Mouse (Mus musculus) adrenal gland, adult 2 months (tissue): ENCODE measurements around the gene Dhx8. TPM values are rescaled to one million over a fixed set of nuclear protein-coding genes. Genes with fewer than 3 reads are reported as not detected.

Experiments
- DNase-seq: peaks from one replicate; pipeline ENCODE4 v3.0.0; 2021
- long read RNA-seq: library from polyadenylated mRNA; stranded (forward); transcript quantifications from one replicate; pipeline ENCODE4 v2.0.0, GENCODE M21; 2021
- polyA plus RNA-seq: library from polyadenylated mRNA; depleted of rRNA; stranded (reverse); fragments of >200 nt; gene quantifications from 2 replicates; pipeline ENCODE4 v1.2.3, GENCODE M21; 2012; rRNA removed
- total RNA-seq, 2 experiments: library from RNA; stranded (reverse); gene quantifications; 2 replicates each; pipeline ENCODE4 v1.2.3; 2021

Gene Dhx8
- total RNA-seq (10 to 100 TPM; 25.0 to 28.6 TPM), polyA plus RNA-seq (4.9 and 5.8 TPM in 2 replicates)
- long read RNA-seq, full-length matches to known transcripts: 9 of 12 reads
- long read RNA-seq, partial matches to known transcripts: 3 of 12 reads
- long read RNA-seq, other reads (novel, unspliced or antisense): 0 of 12 reads

DNA sequence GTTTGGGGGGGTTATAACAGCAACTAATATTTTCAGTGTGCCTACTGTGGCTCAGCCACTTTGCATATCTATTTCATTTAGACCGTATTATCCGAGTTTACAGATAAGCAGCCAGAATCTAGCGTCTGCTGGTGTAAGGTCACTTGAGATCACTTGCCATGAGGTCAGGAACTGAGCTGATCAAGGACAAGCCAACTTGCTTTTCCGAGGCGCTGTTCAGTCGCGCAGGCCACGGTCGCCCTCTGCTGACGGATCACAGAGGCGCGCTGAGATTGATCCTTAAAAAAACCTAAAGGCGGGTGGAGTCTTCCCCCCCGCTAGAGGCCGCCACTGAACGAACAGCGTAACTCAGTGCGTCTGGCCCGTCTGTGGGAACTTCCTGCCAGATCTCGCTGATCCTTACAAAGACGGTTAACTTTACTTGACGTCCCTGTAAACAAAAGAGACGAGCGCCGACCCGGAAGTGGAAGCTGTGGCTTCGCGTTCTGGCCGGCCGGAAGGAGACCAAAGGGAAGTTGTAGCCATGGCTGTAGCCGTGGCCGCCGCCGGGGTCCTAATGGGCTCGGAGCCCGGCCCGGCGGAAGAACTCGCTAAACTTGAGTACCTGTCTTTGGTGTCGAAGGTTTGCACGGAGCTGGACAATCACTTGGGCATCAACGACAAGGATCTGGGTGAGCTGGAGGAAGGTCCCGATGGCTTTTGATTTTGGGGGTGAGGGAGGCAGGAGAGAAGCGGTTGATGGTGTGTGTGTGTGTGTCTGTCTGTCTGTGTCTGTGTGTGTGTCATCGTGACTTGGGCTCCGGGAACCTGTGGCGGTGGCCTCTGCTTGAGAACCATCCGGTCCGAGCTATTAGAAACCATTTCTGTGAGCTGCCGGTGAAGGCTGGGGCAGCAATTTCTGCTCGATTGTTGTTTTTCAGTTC, at the start of gene Dhx8:
Gene Dhx8 (plus strand): TSS at position 402 of the 923 bp plus-strand sequence.
- peak; percentile 97 for DNase-seq

DNA sequence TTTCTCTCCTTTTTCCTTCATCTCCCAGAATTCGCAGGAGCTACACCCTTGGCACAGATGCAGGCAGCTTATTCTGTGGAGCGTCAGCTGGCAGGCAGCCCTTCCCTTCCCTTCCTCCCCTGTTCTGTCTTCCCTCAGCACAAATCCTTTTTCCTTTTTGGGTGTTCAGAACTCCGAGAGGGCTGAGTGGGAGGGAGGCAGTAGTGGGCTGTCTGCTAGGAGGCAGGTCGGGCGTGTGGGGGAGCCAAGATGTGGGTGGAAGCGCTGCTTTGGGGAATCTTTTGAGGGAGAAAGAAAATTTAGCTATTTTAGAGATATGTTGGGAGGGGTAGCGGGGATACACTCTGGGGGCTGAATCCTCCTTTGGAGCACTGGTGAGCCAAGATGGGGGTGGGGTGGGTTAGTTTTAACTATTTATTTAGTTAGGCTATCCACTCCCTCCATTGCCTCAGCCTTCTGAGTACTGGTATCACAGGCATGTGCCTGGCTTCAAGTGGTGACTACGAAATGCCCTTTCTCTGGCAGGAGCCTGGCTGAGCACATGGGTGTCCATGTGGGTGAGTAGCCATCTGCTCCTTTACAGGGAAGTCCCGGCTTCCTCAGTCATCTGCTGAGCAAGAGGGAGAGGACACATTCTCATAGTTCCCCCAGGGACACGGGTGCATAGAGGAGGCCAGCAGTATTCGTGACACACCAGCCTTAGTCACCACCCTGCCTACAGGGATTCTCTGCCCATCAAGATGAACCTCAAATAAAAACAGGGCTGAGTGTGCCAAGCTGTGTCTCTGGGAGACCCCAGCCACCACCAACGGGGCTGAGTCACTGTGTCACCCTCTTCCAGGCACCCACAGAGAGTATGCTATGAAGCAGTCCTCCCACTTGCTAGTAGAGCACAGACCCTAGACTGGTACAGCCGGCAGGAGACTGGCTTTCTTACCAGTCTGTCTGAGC, 45.1 kb upstream of the Dhx8 start:
- DNase-seq: peak; percentile 84

- DNase-seq: no peak
These were observed 43.0 kb upstream of the Dhx8 start for GRCm38 (mm10) chr11:101689701-101690113.

GRCm38 (mm10) chr11:101690326-101690725, 42.4 kb upstream of the Dhx8 start:
- DNase-seq: no peak

- no peak for DNase-seq
These were observed 36.6 kb upstream of the Dhx8 start for GRCm38 (mm10) chr11:101695906-101696661.

GRCm38 (mm10) chr11:101697156-101697861, 35.4 kb upstream of the Dhx8 start:
- DNase-seq: no peak

DNA sequence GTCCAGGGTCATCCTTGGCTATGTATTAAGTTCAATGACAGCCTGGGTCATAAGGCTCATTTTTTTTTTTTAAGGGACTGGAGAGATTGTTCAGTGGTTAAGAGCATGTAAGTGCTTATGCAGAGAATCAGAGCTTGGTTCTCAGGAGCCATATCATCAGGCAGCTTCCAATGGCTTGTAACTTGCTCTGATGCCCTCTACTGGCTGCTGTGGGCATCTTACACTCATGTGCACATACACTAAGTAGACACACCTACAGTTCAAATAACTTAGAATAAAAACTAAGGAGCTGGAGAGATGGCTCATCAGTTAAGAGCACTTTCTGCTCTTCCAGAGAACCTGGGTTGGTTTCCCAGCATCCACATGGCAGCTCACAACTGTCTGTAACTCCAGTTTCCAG, 34.6 kb upstream of the Dhx8 start:
- DNase-seq: no peak

DNA sequence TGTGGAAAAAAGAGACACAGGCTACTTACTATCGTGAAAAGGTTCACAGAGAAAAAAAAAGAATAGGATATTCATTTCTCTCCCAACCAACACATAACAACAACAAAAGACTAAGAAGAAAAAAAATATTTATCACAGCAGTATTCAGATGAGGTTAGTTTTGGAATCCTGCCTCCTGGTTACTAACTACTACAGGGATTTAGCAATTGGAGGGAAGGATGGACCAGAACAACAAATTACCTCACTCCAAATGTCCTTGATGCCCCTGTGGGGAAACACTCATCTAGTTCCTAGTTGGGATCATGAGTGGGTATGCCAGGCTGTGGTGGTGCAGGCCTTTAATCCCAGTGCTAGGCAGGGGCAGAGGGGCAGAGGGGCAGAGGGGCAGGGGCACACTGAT, 33.2 kb upstream of the Dhx8 start:
- peak; percentile 35 for DNase-seq

- DNase-seq: no peak
These were observed 32.7 kb upstream of the Dhx8 start for GRCm38 (mm10) chr11:101699991-101700390.

- peak; percentile 52 for DNase-seq
These were observed 32.3 kb upstream of the Dhx8 start for GRCm38 (mm10) chr11:101700446-101700845.

DNA sequence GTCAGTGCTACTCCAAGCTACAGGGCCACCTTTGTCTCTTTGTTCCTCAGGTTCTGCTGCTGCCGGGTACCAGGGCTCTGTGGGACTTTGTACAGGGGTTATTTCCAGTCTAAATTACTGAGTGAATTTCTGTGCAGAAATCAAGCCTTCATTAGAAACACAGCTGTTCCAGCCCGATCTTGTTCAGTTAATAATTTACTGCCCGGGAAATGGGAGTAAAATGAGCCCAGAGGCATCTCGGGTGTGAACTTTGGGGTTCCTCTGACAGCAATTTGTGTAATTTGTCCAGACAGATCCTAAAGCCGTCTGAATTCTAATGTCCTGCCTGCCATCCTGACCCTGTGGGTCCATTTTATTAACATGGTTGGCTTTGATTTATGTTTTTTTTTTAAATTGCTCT, 28.6 kb upstream of the Dhx8 start:
- DNase-seq: no peak

DNA sequence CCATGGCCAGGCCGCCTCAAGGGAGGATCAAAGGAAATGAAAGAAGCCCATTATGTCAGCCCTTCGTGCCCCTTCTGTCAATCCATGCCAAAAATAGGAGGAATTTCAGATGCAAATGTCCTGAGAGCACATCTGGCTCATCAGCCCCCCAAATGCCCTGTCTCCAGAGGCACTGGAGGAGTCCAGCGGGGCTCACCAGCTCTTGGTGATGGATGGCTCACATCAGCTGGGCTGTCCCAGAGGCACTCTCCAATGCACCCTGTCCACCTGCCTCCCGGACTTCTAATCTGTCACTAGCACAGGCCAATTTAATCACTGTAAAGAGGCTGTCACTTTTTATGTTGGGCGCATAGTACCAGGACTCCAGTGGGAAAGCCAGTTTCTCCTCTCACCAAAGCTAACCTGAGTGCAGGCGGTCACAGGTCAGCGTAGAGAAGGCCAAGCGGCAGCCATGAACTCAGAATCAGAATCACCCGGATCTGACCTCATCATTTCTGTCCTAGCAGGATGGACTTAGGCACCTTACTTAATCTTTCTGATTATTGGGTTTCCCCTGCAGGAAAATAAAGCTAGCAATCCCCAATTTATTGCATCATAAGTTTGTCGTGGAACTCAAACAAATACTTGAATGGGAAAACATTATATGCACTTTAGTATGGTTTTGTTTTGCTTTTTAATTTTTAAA, 25.8 kb upstream of the Dhx8 start:
- DNase-seq: no peak

DNA sequence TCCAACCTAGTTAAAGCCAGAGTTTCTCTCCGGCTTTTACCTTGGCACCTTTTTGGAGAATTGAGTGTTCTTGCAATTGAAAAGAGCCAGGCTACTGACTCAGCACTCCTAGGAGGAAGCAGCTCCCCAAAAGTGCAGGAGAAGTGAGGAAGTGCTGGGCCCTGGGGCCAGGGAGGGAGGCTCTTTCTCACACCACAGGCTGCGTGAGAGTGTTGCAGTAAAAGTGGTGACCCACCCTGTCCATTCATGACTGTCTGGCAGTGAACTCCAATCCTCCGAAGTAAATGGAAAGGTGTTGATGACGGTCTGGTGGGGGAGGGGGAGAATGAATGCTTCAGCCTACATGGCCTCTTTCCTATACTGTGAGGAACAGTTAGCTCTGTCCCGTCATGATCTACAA, 24.2 kb upstream of the Dhx8 start:
- no peak for DNase-seq

- no peak for DNase-seq
These were observed 19.9 kb upstream of the Dhx8 start for GRCm38 (mm10) chr11:101712811-101713210.

- DNase-seq: no peak
These were observed 18.7 kb upstream of the Dhx8 start for GRCm38 (mm10) chr11:101714012-101714411.

- DNase-seq: no peak
These were observed 14.4 kb upstream of the Dhx8 start for GRCm38 (mm10) chr11:101718324-101718723.

- DNase-seq: no peak
These were observed 12.7 kb upstream of the Dhx8 start for GRCm38 (mm10) chr11:101719986-101720520.

- no peak for DNase-seq
These were observed 7.7 kb upstream of the Dhx8 start for GRCm38 (mm10) chr11:101725043-101725442.

GRCm38 (mm10) chr11:101726765-101727164, 6.0 kb upstream of the Dhx8 start:
- no peak for DNase-seq

DNA sequence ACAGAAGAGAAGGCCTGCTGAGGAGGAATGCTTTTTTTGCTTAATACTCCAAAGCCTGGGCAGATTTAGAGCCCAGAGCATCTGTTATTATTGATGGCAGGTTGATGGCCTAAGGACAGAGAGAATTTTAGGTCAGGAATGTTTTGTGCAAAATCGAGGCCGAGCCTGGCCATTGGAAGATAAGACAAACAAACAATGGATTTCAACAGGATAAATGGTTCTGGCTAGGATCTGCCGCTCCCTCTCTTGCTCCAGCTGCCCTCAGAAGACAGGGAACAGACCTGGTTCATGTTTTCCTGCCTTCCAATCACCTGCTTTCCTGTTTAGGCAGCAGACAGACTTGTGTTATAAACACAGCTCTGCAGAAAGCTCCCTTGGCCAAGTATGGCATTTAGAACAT, 3.4 kb upstream of the Dhx8 start:
- no peak for DNase-seq
